In the genomic region with DNA sequence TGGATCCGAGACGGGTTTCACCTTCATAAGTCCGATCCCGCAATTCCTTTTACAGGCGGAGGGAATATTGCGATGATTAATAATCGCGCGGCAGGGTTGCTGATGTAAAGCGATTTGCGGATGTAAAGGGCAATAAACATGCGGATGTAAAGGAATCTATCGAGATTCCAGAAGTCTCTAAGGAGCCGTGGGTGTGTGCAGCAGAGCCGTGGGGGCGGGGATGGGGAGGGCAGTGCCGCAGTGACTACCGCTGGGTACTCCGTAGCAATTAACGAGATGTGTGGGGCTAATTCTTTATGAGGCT, we compare ENCODE assay signal across 8 mouse cellular contexts. TPM values are rescaled to one million over a fixed set of nuclear protein-coding genes. Genes with fewer than 3 reads are reported as not detected.
DNase-seq lines count a peak whose midpoint lies in the region; ATAC-seq and TF ChIP-seq lines count a peak whose summit lies in the region.

No protein-coding gene starts in this region.

- no peaks in the 10 kb centered on the region for H3K36me3 ChIP-seq in embryonic facial prominence, embryonic 11.5 days (replicated peaks; ENCODE audit: control insufficient read depth, insufficient read depth, low read depth, low read length)
- H3K36me3 ChIP-seq in hindbrain, postnatal 0 days (ENCODE audit: insufficient read depth, low read length), result no peaks in the 10 kb centered on the region
- H3K36me3 ChIP-seq in lung, embryonic 14.5 days (ENCODE audit: insufficient read depth), result no peaks in the 10 kb centered on the region
- H3K36me3 ChIP-seq in small intestine, adult 2 months (ENCODE audit: control insufficient read depth, insufficient read depth, low read length), result no peaks in the 10 kb centered on the region

- ATAC-seq in embryonic facial prominence, embryonic 11.5 days (replicated peaks; ENCODE audit: insufficient number of reproducible peaks, low FRiP score, low TSS enrichment, low read depth), result no peak
- no peak for ATAC-seq in hindbrain, postnatal 0 days
- no peak for ATAC-seq in lung, embryonic 14.5 days (ENCODE audit: insufficient read depth)

- WGBS in cerebellum, adult 2 months, result under 1% methylated on average over 20 of the region's 20 CpGs
- under 1% methylated on average over 20 of the region's 20 CpGs for WGBS in embryonic facial prominence, embryonic 11.5 days
- 1% methylated on average over 20 of the region's 20 CpGs for WGBS in hindbrain, postnatal 0 days
- WGBS in lung, embryonic 14.5 days, result under 1% methylated on average over 20 of the region's 20 CpGs
- under 1% methylated on average over 20 of the region's 20 CpGs for WGBS in small intestine, adult 2 months

- H3K4me2 ChIP-seq in embryonic facial prominence, embryonic 11.5 days (ENCODE audit: low read depth, low read length), result peak overlapping the region; percentile 66
- H3K4me2 ChIP-seq in hindbrain, postnatal 0 days (ENCODE audit: low read depth, low read length), result peak overlapping the region; percentile 76
- peak overlapping the region; percentile 93 for H3K4me2 ChIP-seq in lung, embryonic 14.5 days

- no peaks in the 10 kb centered on the region for H3K9me3 ChIP-seq in embryonic facial prominence, embryonic 11.5 days (replicated peaks; ENCODE audit: control insufficient read depth, low read length)
- no peaks in the 10 kb centered on the region for H3K9me3 ChIP-seq in hindbrain, postnatal 0 days (ENCODE audit: low read length)
- no peaks in the 10 kb centered on the region for H3K9me3 ChIP-seq in lung, embryonic 14.5 days (ENCODE audit: low read depth, low read length)

- no peak for TF ChIP-seq CTCF in cerebellum, adult 2 months (IDR thresholded peaks at IDR 0.05; ENCODE audit: borderline replicate concordance, insufficient read depth, low read depth, low read length)
- TF ChIP-seq CTCF in hindbrain, postnatal 0 days (IDR thresholded peaks at IDR 0.05; ENCODE audit: low read depth), result no peak
- TF ChIP-seq CTCF in lung, embryonic 14.5 days (IDR thresholded peaks at IDR 0.05; ENCODE audit: low read depth), result no peak
- no peak for TF ChIP-seq CTCF in small intestine, adult 2 months (IDR thresholded peaks at IDR 0.05; ENCODE audit: extremely low read depth, insufficient read length, insufficient replicate concordance, low read depth, low read length)

- no peaks in the 10 kb centered on the region for H3K27me3 ChIP-seq in cerebellum, adult 2 months (ENCODE audit: control insufficient read depth, insufficient read depth, low read length)
- no peaks in the 10 kb centered on the region for H3K27me3 ChIP-seq in embryonic facial prominence, embryonic 11.5 days (ENCODE audit: control insufficient read depth, insufficient read depth, low read length)
- H3K27me3 ChIP-seq in hindbrain, postnatal 0 days (ENCODE audit: insufficient read depth, low read length), result no peaks in the 10 kb centered on the region
- no peaks in the 10 kb centered on the region for H3K27me3 ChIP-seq in lung, embryonic 14.5 days (ENCODE audit: insufficient read depth, low read length)
- H3K27me3 ChIP-seq in small intestine, adult 2 months (ENCODE audit: control insufficient read depth, insufficient read depth, low read length), result no peaks in the 10 kb centered on the region

- H3K9ac ChIP-seq in embryonic facial prominence, embryonic 11.5 days (replicated peaks; ENCODE audit: low read length), result peak overlapping the region; percentile 28; the same call in 1 of the 2 replicates
- peak overlapping the region; percentile 65; the same call in 1 of the 2 replicates for H3K9ac ChIP-seq in hindbrain, postnatal 0 days (replicated peaks; ENCODE audit: low read length)
- H3K9ac ChIP-seq in lung, embryonic 14.5 days, result peak overlapping the region; percentile 48

- no peak overlapping the region for H3K27ac ChIP-seq in cerebellum, adult 2 months (ENCODE audit: insufficient read depth, low read length)
- H3K27ac ChIP-seq in embryonic facial prominence, embryonic 11.5 days (replicated peaks; ENCODE audit: low read depth, low read length), result no peak overlapping the region
- peak overlapping the region; percentile 56 for H3K27ac ChIP-seq in hindbrain, postnatal 0 days
- H3K27ac ChIP-seq in lung, embryonic 14.5 days (ENCODE audit: low read depth), result no peak overlapping the region
- peak overlapping the region; percentile 85 for H3K27ac ChIP-seq in small intestine, adult 2 months (ENCODE audit: insufficient read depth, low read depth, low read length)

- peak; percentile 45 to 49 for DNase-seq in cerebellum, adult 2 months
- DNase-seq in cerebellum, postnatal 4 days (ENCODE audit: low spot score in 2 of 2), result no peak
- peak; percentile 46 for DNase-seq in 416B (ENCODE audit: low read depth)
- DNase-seq in embryonic facial prominence, embryonic 11.5 days (ENCODE audit: low spot score), result peak; percentile 56
- peak; percentile 50 for DNase-seq in hindbrain, postnatal 0 days (ENCODE audit: low spot score)
- DNase-seq in lung, embryonic 14.5 days, result peak; percentile 52
- no peak for DNase-seq in gastrocnemius, adult 8-10 months (ENCODE audit: low spot score in 2 of 2)

- peak overlapping the region; percentile 98 for H3K4me3 ChIP-seq in cerebellum, adult 2 months (replicated peaks; ENCODE audit: insufficient read depth, low read depth, low read length)
- H3K4me3 ChIP-seq in embryonic facial prominence, embryonic 11.5 days (ENCODE audit: low read depth, low read length), result peak overlapping the region; percentile 52
- peak overlapping the region; percentile 60 for H3K4me3 ChIP-seq in hindbrain, postnatal 0 days (ENCODE audit: low read length)
- H3K4me3 ChIP-seq in lung, embryonic 14.5 days (ENCODE audit: low read depth, low read length), result peak overlapping the region; percentile 61
- H3K4me3 ChIP-seq in small intestine, adult 2 months (ENCODE audit: low read depth, low read length), result peak overlapping the region; percentile 94

- peaks cover under 1% of the 10 kb centered on the region; the same call in 1 of the 2 replicates for H3K4me1 ChIP-seq in cerebellum, adult 2 months (ENCODE audit: control insufficient read depth, insufficient read depth, low read length)
- H3K4me1 ChIP-seq in embryonic facial prominence, embryonic 11.5 days (ENCODE audit: control insufficient read depth, insufficient read depth, low read length), result no peaks in the 10 kb centered on the region
- H3K4me1 ChIP-seq in hindbrain, postnatal 0 days (ENCODE audit: insufficient read depth, low read length), result peaks cover 11% of the 10 kb centered on the region
- no peaks in the 10 kb centered on the region; the same call in 1 of the 2 replicates for H3K4me1 ChIP-seq in lung, embryonic 14.5 days (ENCODE audit: insufficient read depth)
- H3K4me1 ChIP-seq in small intestine, adult 2 months (ENCODE audit: control insufficient read depth, insufficient read depth, insufficient read length, low read length), result peaks cover 8% of the 10 kb centered on the region; the same call in 1 of the 2 replicates

- TF ChIP-seq POLR2A in cerebellum, adult 2 months (IDR thresholded peaks at IDR 0.05; ENCODE audit: borderline replicate concordance, insufficient read depth, low read length), result no peak
- TF ChIP-seq POLR2A in small intestine, adult 2 months (IDR thresholded peaks at IDR 0.05; ENCODE audit: low read depth, low read length), result no peak

RNA-seq across cellular contexts. Expression of a gene that starts 13.0 kb away (rescaled TPM):
- polyA plus RNA-seq in cerebellum, adult 2 months (2012; rRNA removed), result 16.6 and 22.4 TPM in 2 replicates
- polyA plus RNA-seq in embryonic facial prominence, embryonic 11.5 days (2014; fragmentation: Nextera tagmentation; extraction: Ambion mirVana), result 1.1 and 1.6 TPM in 2 replicates
- 20.7 and 23.4 TPM in 2 replicates for total RNA-seq in hindbrain, postnatal 0 days (2014; rRNA removed)
- 12.1 and 13.5 TPM in 2 replicates for polyA plus RNA-seq in hindbrain, postnatal 0 days (2015; fragmentation: Nextera tagmentation; extraction: Ambion mirVana)
- polyA plus RNA-seq in lung, embryonic 14.5 days (2014; fragmentation: Nextera tagmentation; extraction: Ambion mirVana), result 3.7 and 3.8 TPM in 2 replicates
- polyA plus RNA-seq in small intestine, adult 2 months (2012; rRNA removed), result 103 and 283 TPM in 2 replicates
- 10 to 100 TPM in 2 of 4 experiments, 1 to 10 TPM in 2; 5.6 to 26.9 (median 8.4) TPM for total RNA-seq in gastrocnemius, adult 8-10 months (2022)

Comparison
In these comparisons a context has a peak if more than half of its experiments do, and no peak if none do; other contexts are left out.
1. DNase-seq: peak in cerebellum, adult 2 months (2 of 2), 416B (single experiment), embryonic facial prominence, embryonic 11.5 days (single experiment), hindbrain, postnatal 0 days (single experiment) and lung, embryonic 14.5 days (single experiment); none in cerebellum, postnatal 4 days (0 of 2) and gastrocnemius, adult 8-10 months (0 of 2).
2. H3K27ac ChIP-seq: peak in hindbrain, postnatal 0 days (single experiment) and small intestine, adult 2 months (single experiment); none in cerebellum, adult 2 months (single experiment), embryonic facial prominence, embryonic 11.5 days (single experiment) and lung, embryonic 14.5 days (single experiment).
3. Peak in every context shown above with its lines, with median percentiles within 50 percentile points of each other: H3K4me3 ChIP-seq, H3K4me2 ChIP-seq and H3K9ac ChIP-seq.